Mouse (Mus musculus): ENCODE results near the gene Dnah3. TPM values are rescaled to one million over a fixed set of nuclear protein-coding genes. Genes with fewer than 3 reads are reported as not detected.

Gene Dnah3
- polyA plus RNA-seq, 1 experiment from 2014 or later = 0.11 TPM

DNA sequence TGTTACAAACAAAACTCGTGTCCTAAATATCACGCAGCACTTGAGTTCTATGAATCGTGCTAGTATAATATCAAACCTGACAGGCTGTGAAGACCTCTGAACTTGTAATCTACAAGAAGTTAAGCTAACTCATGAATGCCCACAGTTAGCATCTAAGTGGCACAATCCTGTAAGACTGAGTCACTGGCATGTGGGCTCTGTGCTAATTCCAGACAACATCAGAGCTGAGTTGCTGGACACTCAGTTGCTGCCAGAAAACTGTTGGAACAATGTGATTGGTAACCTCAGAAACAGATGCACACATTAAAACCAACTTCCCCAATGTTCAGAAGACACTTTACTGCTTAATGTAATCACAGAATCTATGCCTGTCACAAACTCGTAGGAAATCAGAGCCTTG is 207.2 kb downstream of the Dnah3 start:
- H3K9me3 ChIP-seq = no peaks in the 10 kb centered on the region
- H3K36me3 ChIP-seq (replicated peaks) = no peaks in the 10 kb centered on the region
- H3K4me1 ChIP-seq = no peaks in the 10 kb centered on the region
- H3K4me3 ChIP-seq (replicated peaks) = no peak overlapping the region
- no peak overlapping the region for H3K9ac ChIP-seq
- no peak for ATAC-seq (ENCODE audit: low FRiP score)
- H3K27me3 ChIP-seq = no peaks in the 10 kb centered on the region
- WGBS = 92% methylated on average over 4 of the region's 4 CpGs
- no peak overlapping the region for H3K27ac ChIP-seq
- H3K4me2 ChIP-seq = no peak overlapping the region

DNA sequence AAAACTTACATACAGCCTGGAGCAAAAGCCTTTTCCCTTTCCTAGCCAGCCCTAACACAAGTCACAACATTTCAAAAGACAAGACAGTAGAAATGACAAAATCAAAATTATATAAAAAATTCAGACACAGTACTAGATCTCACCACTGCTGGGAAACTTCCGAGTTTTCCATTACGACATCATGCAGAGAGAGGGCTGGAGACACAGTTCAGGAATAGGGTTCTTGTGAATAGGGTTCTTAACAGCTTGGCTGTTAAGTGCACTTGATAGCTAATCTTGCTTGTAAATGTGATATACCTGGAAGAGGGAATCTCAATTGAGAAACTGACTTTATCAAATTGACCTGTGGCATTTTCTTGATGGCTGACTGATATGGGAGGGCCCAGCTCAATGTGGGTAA is 213.9 kb downstream of the Dnah3 start:
- no peaks in the 10 kb centered on the region for H3K27me3 ChIP-seq
- no peaks in the 10 kb centered on the region; the same call in 1 of the 2 replicates for H3K36me3 ChIP-seq (replicated peaks)
- WGBS = 90% methylated on average over 2 of the region's 2 CpGs
- no peaks in the 10 kb centered on the region for H3K9me3 ChIP-seq
- H3K4me3 ChIP-seq (replicated peaks) = no peak overlapping the region
- no peaks in the 10 kb centered on the region for H3K4me1 ChIP-seq
- H3K9ac ChIP-seq = no peak overlapping the region
- H3K27ac ChIP-seq = no peak overlapping the region
- no peak overlapping the region for H3K4me2 ChIP-seq
- ATAC-seq (ENCODE audit: low FRiP score) = no peak

DNA sequence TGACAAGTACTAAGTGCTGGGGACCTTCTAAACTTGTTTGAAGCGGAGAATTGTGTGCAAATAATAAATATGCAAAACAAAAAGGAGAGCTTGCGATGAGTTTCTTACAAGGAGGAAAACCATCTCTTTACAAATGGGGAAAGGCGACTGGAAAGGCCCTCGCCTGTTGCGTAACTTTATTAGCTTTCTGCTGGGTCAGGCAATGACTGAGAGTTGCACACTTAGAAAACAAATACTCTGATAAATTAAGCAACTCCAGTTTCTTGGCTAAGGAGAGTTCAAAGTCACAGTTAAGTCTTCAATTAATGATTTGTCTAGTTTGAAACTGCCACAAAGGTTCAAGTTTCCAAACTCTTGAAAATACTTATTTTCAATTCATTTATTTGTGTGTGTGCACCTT is 214.7 kb downstream of the Dnah3 start:
- no peak overlapping the region for H3K27ac ChIP-seq
- H3K4me2 ChIP-seq = no peak overlapping the region
- no peaks in the 10 kb centered on the region for H3K4me1 ChIP-seq
- WGBS = 92% methylated on average over 5 of the region's 5 CpGs
- no peaks in the 10 kb centered on the region for H3K27me3 ChIP-seq
- no peak for ATAC-seq (ENCODE audit: low FRiP score)
- no peak overlapping the region for H3K4me3 ChIP-seq (replicated peaks)
- H3K9ac ChIP-seq = no peak overlapping the region
- no peaks in the 10 kb centered on the region for H3K9me3 ChIP-seq
- H3K36me3 ChIP-seq (replicated peaks) = no peaks in the 10 kb centered on the region; the same call in 1 of the 2 replicates

DNA sequence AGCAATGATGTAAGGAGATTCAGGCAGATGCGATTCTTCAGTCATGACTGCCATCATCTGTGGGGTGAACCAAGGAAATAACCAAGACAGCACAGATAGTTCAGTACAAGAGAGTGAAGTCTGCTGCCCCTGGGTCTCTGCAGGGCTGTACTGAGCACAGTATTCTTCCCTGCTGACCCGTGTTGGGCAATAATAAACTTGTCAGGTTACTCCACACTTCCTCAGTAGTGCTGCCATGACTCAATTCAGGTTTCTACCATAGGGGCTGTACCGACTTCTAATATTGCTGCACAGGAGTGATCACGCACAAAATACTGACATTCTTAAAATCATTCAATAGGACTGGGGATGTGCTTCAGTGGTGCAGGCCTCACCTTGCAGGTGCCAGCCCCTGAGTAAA is 215.9 kb downstream of the Dnah3 start:
- Histone ChIP-seq H3K4me3 (replicated peaks) (no peak overlapping the region), H3K36me3 (replicated peaks) (no peaks in the 10 kb centered on the region; the same call in 1 of the 2 replicates), H3K27ac (no peak overlapping the region), H3K4me2 (no peak overlapping the region), H3K9ac (no peak overlapping the region), H3K27me3 (no peaks in the 10 kb centered on the region), H3K9me3 (no peaks in the 10 kb centered on the region), H3K4me1 (no peaks in the 10 kb centered on the region)
- ATAC-seq (ENCODE audit: low FRiP score) = no peak
- 97% methylated on average over 4 of the region's 4 CpGs for WGBS

DNA sequence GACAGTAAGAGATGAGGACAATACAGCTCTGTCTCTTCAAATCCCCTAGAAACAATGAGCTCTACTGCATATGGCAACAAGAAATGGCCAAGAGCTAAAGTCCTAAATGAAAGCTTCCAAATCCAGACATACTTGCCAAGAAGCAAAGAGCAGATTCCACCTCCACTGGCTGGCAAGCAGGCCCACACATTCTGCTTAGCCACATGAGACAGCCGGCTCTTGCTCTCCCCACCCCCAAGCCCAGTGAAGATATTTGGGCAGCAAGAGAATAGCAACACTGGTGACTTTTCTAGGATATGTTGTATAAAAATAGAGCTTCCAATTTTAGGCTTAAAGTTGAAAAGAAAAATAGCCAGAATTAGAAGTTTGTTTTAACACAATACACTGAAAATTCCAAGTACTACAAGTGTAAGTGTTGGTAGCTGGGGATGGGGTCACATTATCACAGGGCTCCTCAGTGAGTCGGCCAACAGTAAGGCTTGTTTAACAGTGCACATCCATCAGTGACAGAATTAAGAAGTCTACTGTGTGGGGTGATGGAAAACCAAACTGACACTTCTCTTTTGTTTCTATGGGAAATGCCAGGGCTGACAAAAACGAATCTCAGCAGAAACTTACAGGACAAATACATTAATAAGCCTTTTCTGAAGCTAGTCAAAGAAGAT is 219.2 kb downstream of the Dnah3 start:
- WGBS = 78% methylated on average over 3 of the region's 3 CpGs

DNA sequence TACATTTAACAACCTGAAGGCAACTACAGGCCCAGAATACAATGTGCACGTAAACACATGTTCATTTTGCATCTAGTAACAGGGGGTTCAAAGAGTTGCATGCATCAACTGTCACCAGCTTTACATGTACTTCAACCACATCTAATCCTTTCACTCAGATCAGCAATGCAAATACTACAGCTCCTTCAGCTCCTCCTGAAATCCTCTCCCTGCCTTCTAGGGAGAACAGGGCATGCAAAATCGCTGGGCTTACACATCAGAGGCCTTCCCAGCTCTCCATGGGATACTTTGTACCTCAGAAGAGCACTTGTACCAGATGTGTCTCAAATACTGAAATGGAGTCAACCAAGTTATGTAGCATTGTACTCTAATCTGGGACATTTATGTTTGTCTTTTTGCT is 222.0 kb downstream of the Dnah3 start:
- H3K27ac ChIP-seq = no peak overlapping the region
- H3K9ac ChIP-seq = no peak overlapping the region
- H3K4me3 ChIP-seq (replicated peaks) = no peak overlapping the region
- no peak overlapping the region for H3K4me2 ChIP-seq
- H3K4me1 ChIP-seq = peaks cover 15% of the 10 kb centered on the region; the same call in 1 of the 2 replicates
- ATAC-seq (ENCODE audit: low FRiP score) = no peak
- H3K9me3 ChIP-seq = no peaks in the 10 kb centered on the region
- H3K36me3 ChIP-seq (replicated peaks) = no peaks in the 10 kb centered on the region; the same call in 1 of the 2 replicates
- WGBS = 46% methylated on average over 2 of the region's 2 CpGs
- H3K27me3 ChIP-seq = no peaks in the 10 kb centered on the region

More for the DNA sequence above, 219.2 kb downstream of the Dnah3 start:
- Histone ChIP-seq H3K4me2 (no peak overlapping the region), H3K4me3 (replicated peaks) (no peak overlapping the region), H3K27ac (no peak overlapping the region), H3K36me3 (replicated peaks) (no peaks in the 10 kb centered on the region; the same call in 1 of the 2 replicates), H3K27me3 (no peaks in the 10 kb centered on the region), H3K9ac (no peak overlapping the region), H3K9me3 (no peaks in the 10 kb centered on the region), H3K4me1 (peaks cover 15% of the 10 kb centered on the region; the same call in 1 of the 2 replicates)
- ATAC-seq (ENCODE audit: low FRiP score) = no peak

Other genes starting within 250 kb of the Dnah3 start
- gene Lyrm1, start 199.4 kb downstream of the Dnah3 start, polyA plus RNA-seq (2016; fragmentation: Nextera tagmentation; extraction: Ambion mirVana) = 11.2 and 12.6 TPM in 2 replicates
- 16.2 and 16.8 TPM in 2 replicates for gene Dcun1d3, start 199.0 kb downstream of the Dnah3 start, polyA plus RNA-seq (2016; fragmentation: Nextera tagmentation; extraction: Ambion mirVana)
- gene Tmem159, start 7.1 kb upstream of the Dnah3 start, polyA plus RNA-seq (2016; fragmentation: Nextera tagmentation; extraction: Ambion mirVana) = 8.0 and 8.9 TPM in 2 replicates
- not detected in 2 replicates for gene Zp2, start 50.0 kb upstream of the Dnah3 start, polyA plus RNA-seq (2016; fragmentation: Nextera tagmentation; extraction: Ambion mirVana)
- gene Anks4b, start 78.6 kb upstream of the Dnah3 start, polyA plus RNA-seq (2016; fragmentation: Nextera tagmentation; extraction: Ambion mirVana) = 0.05 TPM in 1 of 2 replicates, not detected in the other
- 17.1 and 25.4 TPM in 2 replicates for gene Crym, start 106.8 kb upstream of the Dnah3 start, polyA plus RNA-seq (2016; fragmentation: Nextera tagmentation; extraction: Ambion mirVana)
- gene Abca14, start 108.7 kb upstream of the Dnah3 start, polyA plus RNA-seq (2016; fragmentation: Nextera tagmentation; extraction: Ambion mirVana) = not detected in 2 replicates
- not detected in 2 replicates for gene Abca15, start 233.4 kb upstream of the Dnah3 start, polyA plus RNA-seq (2016; fragmentation: Nextera tagmentation; extraction: Ambion mirVana)